Mouse (Mus musculus) thymus, adult 2 months (tissue): ENCODE data around the gene Appl2.

Experiments
- CTCF ChIP-seq: fragments of 200-500 bp; IDR thresholded peaks from 2 replicates; pipeline ENCODE4 v1.5.1; 2012; ENCODE audit warnings: mild to moderate bottlenecking, control low read depth, low read length, moderate library complexity, borderline replicate concordance; ENCODE audit not compliant: control insufficient read depth, poor library complexity, insufficient read depth; ENCODE audit errors: extremely low read depth
- POLR2A ChIP-seq: fragments of 200-500 bp; IDR thresholded peaks from 2 replicates; pipeline ENCODE4 v1.6.1; 2012; ENCODE audit warnings: mild to moderate bottlenecking, low read length, control low read depth, moderate library complexity; ENCODE audit not compliant: control insufficient read depth, poor library complexity, insufficient read depth; ENCODE audit errors: extremely low read depth

DNA sequence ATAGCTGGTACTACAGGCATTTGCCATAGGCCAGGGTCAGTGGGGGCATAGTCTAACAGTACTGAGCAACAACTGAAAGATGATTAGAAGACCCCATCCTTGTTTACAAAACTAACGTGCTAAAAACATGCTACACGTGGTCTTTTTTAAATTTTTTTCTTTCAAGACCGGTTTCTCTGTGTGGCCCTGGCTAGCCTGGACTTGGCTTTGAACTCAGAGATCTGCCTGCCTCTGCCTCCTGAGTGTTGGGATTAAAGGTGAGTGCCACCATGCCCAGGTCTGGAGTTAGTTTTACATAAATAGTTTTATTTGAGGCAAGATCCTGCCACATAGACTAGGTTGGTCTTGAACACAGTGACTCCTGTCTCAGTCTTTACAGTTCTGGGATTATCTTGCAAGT lies 41.4 kb downstream of the Appl2 start:
- TF ChIP-seq POLR2A (no peak), CTCF (no peak)
